Mouse (Mus musculus): ENCODE results near the gene Marf1.

GRCm38 (mm10) chr16:14147712-14148111 is 15.4 kb downstream of the Marf1 start:
- peak; percentile 50 for TF ChIP-seq CTCF (IDR thresholded peaks at IDR 0.05; ENCODE audit: low read depth)
- TF ChIP-seq EP300 (optimal IDR thresholded peaks at IDR 0.05) = no peak
